Mouse (Mus musculus): ENCODE measurements around the gene Rdh12.

DNA sequence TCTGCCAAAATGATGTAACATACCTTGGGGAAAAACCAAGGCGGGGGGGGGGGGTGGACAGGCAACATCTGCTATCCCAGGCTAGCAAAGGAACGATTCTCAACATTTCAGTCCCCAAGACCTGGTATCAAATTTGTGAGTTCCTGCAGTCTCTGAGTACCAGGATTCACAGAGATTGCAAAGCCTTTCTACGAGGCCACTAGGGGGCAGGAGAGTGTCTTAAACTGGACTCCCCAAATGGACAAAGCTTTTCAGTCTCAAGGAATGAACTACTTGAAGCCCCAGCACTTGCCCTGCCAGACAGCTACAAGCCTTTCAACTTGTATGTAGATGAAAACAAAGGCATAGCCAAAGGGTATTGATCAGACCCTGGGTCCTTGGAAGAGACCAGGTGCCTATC, 15.3 kb upstream of the Rdh12 start:
- TF ChIP-seq CTCF (conservative IDR thresholded peaks at IDR 0.05; ENCODE audit: insufficient read depth, insufficient read length, low read depth, low read length) (peak; percentile 68), POLR2A (IDR thresholded peaks at IDR 0.05; ENCODE audit: low read depth, low read length) (no peak)

All from kidney, adult 2 months (tissue).